Mouse (Mus musculus) liver, embryonic 14.5 days (tissue): ENCODE data around the gene Mrps6. TPM values are rescaled to one million over a fixed set of nuclear protein-coding genes. Genes with fewer than 3 reads are reported as not detected.

Experiments
- ATAC-seq: fragments of 200-750 bp; cut with Nextera tagmentation; 2 replicates; pipeline ENCODE4 v1.8.0; 2017; ENCODE audit warnings: moderate number of reproducible peaks, mild to moderate bottlenecking, moderate library complexity; ENCODE audit not compliant: insufficient read depth
- DNase-seq, 3 experiments: peaks; one replicate each; pipeline ENCODE4 v3.0.0-alpha.2; 2012 to 2013; ENCODE audit warnings: low read depth in 3 of 3, low spot score in 3 of 3
- H3K27ac ChIP-seq: fragments of 300-500 bp; sonication (generic); 2 replicates; pipeline ENCODE4 v1.5.1; 2014; ENCODE audit warnings: moderate library complexity, mild to moderate bottlenecking, control low read depth, inconsistent platforms
- H3K27me3 ChIP-seq: fragments of 300-500 bp; sonication (generic); 2 replicates; pipeline ENCODE4 v1.6.1; 2014; ENCODE audit warnings: mild to moderate bottlenecking, low read length, moderate library complexity; ENCODE audit not compliant: control insufficient read depth, insufficient read depth
- H3K36me3 ChIP-seq: fragments of 300-500 bp; sonication (generic); replicated peaks from 2 replicates; pipeline ENCODE4 v1.6.1; 2014; ENCODE audit warnings: low read depth; ENCODE audit not compliant: control insufficient read depth, insufficient read depth
- H3K4me1 ChIP-seq, 2 experiments: fragments of 200-500 bp in 1 of 2; fragments of 300-500 bp in 1 of 2; sonication (generic) in 1 of 2; replicated peaks; 2 replicates each; pipeline ENCODE4 v1.6.1; 2012 to 2014; ENCODE audit warnings: antibody characterized with exemption in 1 of 2, inconsistent platforms in 1 of 2, low read length in 1 of 2; ENCODE audit not compliant: control insufficient read depth in 2 of 2, insufficient read depth in 2 of 2
- H3K4me2 ChIP-seq: fragments of 300-500 bp; sonication (generic); 2 replicates; pipeline ENCODE4 v1.6.1; 2014; ENCODE audit warnings: low read depth, mild to moderate bottlenecking, control low read depth, moderate library complexity
- H3K4me3 ChIP-seq, 2 experiments: fragments of 200-500 bp in 1 of 2; fragments of 300-500 bp in 1 of 2; sonication (generic) in 1 of 2; 2 replicates each; pipeline ENCODE4 v1.5.1; 2012 to 2014; ENCODE audit warnings: low read depth in 2 of 2, low read length in 2 of 2, mild to moderate bottlenecking in 2 of 2, control low read depth in 1 of 2, inconsistent platforms in 1 of 2, moderate library complexity in 1 of 2; ENCODE audit not compliant: insufficient read depth in 1 of 2
- H3K9ac ChIP-seq: fragments of 300-500 bp; sonication (generic); replicated peaks from 2 replicates; pipeline ENCODE4 v1.6.1; 2014; ENCODE audit warnings: mild to moderate bottlenecking, control low read depth, moderate library complexity
- H3K9me3 ChIP-seq: fragments of 300-500 bp; sonication (generic); 2 replicates; pipeline ENCODE4 v1.6.1; 2016; ENCODE audit warnings: low read length, mixed read lengths; ENCODE audit not compliant: control insufficient read depth
- CTCF ChIP-seq: IDR thresholded peaks from 2 replicates; pipeline ENCODE4 v1.5.1; 2016; ENCODE audit warnings: antibody characterized with exemption, low read depth, control low read depth
- EP300 ChIP-seq: IDR thresholded peaks from 2 replicates; pipeline ENCODE4 v1.6.1; 2016; ENCODE audit warnings: antibody characterized with exemption, low read depth
- WGBS: fragments of 180-500 bp; shearing (Covaris S2); extraction: QIAGEN DNeasy Blood & Tissue Kit; methylation state at CpG from one replicate; pipeline ENCODE4 v1.1.7; 2014; ENCODE audit not compliant: insufficient replicate concordance; 5-methylcytosine and 5-hydroxymethylcytosine counted together
- polyA plus RNA-seq, 2 experiments: library from polyadenylated mRNA; depleted of rRNA in 1 of 2; stranded (reverse) in 1 of 2; unstranded in 1 of 2; fragments of >200 nt; fragmentation: Nextera tagmentation in 1 of 2; extraction: Ambion mirVana in 1 of 2; gene quantifications; 2 replicates each; pipeline versions ENCODE4 v1.2.1 to v1.2.3; 2012 to 2014

Gene Mrps6
- polyA plus RNA-seq (2012; rRNA removed): 9.9 and 15.2 TPM in 2 replicates
- 30.2 and 31.7 TPM in 2 replicates for polyA plus RNA-seq (2014; fragmentation: Nextera tagmentation; extraction: Ambion mirVana)

DNA sequence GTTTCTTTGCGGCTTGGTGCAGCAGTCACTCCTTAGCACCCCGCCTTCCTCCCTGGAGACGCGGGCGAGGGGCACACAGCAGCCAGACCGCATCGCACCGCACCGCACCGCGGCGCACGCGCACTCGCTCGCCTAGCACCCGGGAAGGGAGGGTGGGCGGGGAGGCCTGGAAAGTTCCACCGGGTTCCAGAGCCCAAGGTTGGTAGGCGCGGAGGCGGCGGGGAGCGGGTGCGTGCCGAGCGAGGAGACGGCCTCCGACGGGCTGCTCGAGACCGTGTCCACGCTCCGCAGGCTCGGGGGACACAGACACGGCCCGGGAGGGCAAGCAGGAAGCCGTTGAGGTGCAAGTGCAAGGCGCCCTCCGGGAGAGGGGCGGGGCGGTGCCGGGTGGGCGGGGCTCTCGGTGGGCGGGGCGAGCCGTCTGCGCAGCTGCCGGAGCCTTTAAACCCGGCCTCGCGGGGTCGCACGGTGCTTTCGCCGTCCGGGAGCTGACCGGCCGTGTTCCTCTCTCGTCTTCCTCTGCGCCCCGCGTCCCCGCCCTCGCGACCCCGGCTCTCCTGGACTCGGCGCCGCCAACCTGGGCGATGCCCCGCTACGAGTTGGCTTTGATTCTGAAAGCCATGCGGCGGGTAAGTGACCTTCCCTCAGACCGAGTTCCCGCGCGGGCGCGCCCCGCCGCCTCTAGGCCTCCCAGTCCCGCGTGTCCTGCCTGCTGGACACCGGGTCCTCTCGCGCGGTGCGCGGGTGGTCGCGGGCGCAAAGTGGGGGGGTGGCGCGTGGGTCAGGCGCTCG is at the start of gene Mrps6, which contains the start of the genes Gm49711 and Slc5a3:
TSS of gene Mrps6 (plus strand) at position 419 of the 792 bp plus-strand sequence.
TSS of gene Gm49711 (plus strand) at position 465 of the 792 bp plus-strand sequence.
TSS of gene Slc5a3 (plus strand) at position 471 of the 792 bp plus-strand sequence.
- Histone ChIP-seq H3K4me3 (peak within 1 kb of the TSS; percentile 75 to 89), H3K9me3 (no peaks in the 10 kb centered on the region; the same call in 1 of the 2 replicates), H3K9ac (peak within 1 kb of the TSS; percentile 68), H3K27me3 (no peaks in the 10 kb centered on the region), H3K27ac (no peak within 1 kb of the TSS), H3K4me2 (peak within 1 kb of the TSS; percentile 97), H3K36me3 (peaks cover 2% of the 10 kb centered on the region), H3K4me1 (peaks cover 2 to 4% of the 10 kb centered on the region in 2 experiments; a peak in 2 of 4 replicates)
- TF ChIP-seq EP300 (no peak), CTCF (0 out of 2 replicates have a peak, but pooled peaks have one; percentile 11)
- under 1% methylated on average over 86 of the region's 99 CpGs for WGBS
- peak; percentile 90 for ATAC-seq
- peak; percentile 51 to 62 (median 60) for DNase-seq

DNA sequence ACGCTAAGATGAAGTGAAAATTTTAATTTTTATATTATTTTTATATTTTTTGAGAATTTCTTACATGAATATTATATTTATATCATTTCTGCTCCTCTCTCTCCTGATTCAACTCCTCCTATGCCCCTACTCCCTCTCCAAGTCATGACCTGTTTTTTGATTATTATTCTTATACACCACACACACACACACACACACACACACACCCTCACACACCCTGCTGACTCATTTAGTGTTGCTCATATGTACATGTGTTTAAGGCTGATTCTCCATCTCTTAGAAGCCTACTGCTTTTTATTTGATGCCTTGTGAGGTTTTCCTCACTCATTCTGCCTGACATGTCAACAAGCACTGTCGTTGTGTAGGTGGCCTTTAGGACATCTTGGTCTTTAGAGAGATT is 48.5 kb upstream of the Mrps6 start:
- no peaks in the 10 kb centered on the region for H3K27me3 ChIP-seq
- TF ChIP-seq EP300: no peak
- TF ChIP-seq CTCF: no peak
- H3K36me3 ChIP-seq: no peaks in the 10 kb centered on the region
- 74% methylated on average over 2 of the region's 2 CpGs for WGBS
- no peaks in the 10 kb centered on the region for H3K9me3 ChIP-seq
- H3K4me2 ChIP-seq: no peak overlapping the region
- ATAC-seq (no peak), DNase-seq (no peak)
- no peaks in the 10 kb centered on the region for H3K4me1 ChIP-seq
- no peak overlapping the region for H3K4me3 ChIP-seq
- H3K27ac ChIP-seq: no peak overlapping the region
- H3K9ac ChIP-seq: no peak overlapping the region

DNA sequence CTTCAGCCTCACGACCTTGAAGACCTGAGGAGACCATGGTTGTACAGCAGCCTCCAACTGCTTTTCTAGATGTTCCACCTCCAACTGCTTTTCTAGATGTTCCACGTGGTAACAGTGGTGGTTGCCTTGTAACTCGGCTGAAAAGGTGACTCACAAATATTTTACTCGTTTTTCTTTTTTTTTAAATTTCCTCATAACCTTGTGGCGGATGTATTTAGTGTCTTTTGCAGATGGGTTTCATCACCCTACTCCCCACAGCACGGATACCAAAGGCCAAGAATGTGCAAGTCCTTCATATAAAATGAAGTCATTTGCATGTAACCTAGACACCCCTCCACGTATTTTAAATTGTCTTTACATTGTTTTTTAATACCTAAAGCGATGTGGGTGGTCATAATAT is 41.3 kb upstream of the Mrps6 start:
- Histone ChIP-seq H3K9me3 (no peaks in the 10 kb centered on the region), H3K27ac (no peak overlapping the region), H3K36me3 (no peaks in the 10 kb centered on the region), H3K4me2 (no peak overlapping the region), H3K4me3 (no peak overlapping the region), H3K4me1 (peaks cover 0 to 5% of the 10 kb centered on the region in 2 experiments; a peak in 1 of 4 replicates), H3K27me3 (no peaks in the 10 kb centered on the region), H3K9ac (no peak overlapping the region)
- 58% methylated on average over 8 of the region's 8 CpGs for WGBS
- DNase-seq (no peak), ATAC-seq (no peak)
- no peak for TF ChIP-seq CTCF
- no peak for TF ChIP-seq EP300

DNA sequence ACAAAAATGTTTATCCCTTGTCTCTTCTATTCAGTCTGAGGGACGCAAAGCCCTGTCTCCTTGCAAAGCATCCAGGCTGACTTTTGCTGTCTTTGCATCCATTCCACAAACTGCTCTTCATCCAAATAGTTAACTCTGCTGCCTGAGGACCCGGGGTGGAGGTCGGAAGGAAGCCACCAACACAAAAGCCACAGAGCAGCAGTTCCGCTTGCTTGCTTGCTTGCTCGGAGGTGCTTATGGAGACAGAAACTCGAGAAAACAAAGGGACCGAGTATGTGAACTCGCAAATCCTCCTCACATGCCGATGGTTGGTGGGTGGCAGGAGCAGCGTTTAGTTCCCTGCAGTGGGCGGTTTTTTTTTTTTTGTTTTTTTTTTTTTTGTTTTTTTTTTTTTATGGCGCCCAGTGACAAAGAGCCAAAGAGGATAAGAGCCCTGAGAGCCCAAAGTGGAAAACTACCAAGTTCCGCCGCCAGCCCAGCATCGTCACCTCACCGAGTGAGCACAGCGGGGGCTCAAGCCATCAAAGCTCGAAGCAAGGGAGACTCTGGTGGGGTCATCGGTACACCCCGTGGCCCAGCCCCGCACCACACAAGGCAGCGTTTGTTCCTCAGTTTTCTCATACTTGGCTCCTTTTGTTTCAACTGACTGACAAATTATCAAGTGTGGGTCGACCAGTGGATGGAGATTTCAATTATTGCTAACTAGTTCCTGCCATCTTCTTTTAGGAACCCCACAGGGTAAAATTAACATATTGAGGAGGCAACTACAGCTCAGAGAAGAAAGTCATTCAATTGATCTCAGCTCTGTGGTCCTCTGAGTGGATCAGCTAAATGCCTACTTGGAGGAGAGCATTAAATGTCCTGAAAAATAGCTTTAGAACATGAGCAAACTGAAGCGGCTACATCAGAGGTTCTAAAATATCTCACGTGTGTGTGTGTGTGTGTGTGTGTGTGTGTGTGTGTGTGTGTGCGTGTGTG is 38.6 kb upstream of the Mrps6 start:
- Histone ChIP-seq H3K9me3 (no peaks in the 10 kb centered on the region), H3K27me3 (no peaks in the 10 kb centered on the region), H3K27ac (no peak overlapping the region), H3K4me2 (peak overlapping the region; percentile 42), H3K4me3 (peak overlapping the region; percentile 5 to 29; a peak in 3 of 4 replicates), H3K4me1 (peaks cover 0 to 14% of the 10 kb centered on the region in 2 experiments; a peak in 2 of 4 replicates), H3K9ac (no peak overlapping the region), H3K36me3 (no peaks in the 10 kb centered on the region)
- WGBS: 6% methylated on average over 26 of the region's 26 CpGs
- no peak for ATAC-seq
- DNase-seq: no peak
- TF ChIP-seq CTCF (no peak), EP300 (no peak)
